Mouse (Mus musculus): ENCODE measurements around the gene Lurap1.

DNA sequence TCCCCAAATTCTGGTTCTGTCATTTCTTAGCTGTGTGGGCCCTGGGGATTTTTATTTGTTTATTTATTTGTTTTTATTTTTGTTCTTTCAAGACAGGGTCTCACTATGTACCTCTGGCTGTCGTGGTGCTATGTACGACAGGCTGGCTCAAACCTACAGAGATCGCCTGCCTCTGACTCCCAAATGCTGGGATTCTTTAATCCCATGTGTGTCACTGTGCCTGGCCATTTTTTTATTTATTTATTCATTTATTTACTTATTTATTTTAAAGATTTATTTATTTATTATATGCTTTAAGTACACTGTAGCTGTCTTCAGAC, 18.2 kb upstream of the Lurap1 start:
- TF ChIP-seq POLR2A (IDR thresholded peaks at IDR 0.05; ENCODE audit: extremely low read depth, insufficient read depth, low read length) (no peak), CTCF (IDR thresholded peaks at IDR 0.05; ENCODE audit: low read depth, low read length) (no peak)

Measured in liver, adult 2 months (tissue).